Mouse (Mus musculus) kidney, adult 2 months (tissue): ENCODE data around the gene Lor.

Experiments
- CTCF ChIP-seq: fragments of 200-500 bp; conservative IDR thresholded peaks from 2 replicates; pipeline ENCODE4 v1.5.1; 2011; ENCODE audit warnings: low read depth, mild to moderate bottlenecking, control low read depth, low read length, moderate library complexity, mixed read lengths; ENCODE audit not compliant: insufficient read depth, insufficient read length
- POLR2A ChIP-seq: fragments of 200-500 bp; IDR thresholded peaks from one replicate; pipeline ENCODE4 v1.6.1; 2011; ENCODE audit warnings: low read depth, low read length, control low read depth

DNA sequence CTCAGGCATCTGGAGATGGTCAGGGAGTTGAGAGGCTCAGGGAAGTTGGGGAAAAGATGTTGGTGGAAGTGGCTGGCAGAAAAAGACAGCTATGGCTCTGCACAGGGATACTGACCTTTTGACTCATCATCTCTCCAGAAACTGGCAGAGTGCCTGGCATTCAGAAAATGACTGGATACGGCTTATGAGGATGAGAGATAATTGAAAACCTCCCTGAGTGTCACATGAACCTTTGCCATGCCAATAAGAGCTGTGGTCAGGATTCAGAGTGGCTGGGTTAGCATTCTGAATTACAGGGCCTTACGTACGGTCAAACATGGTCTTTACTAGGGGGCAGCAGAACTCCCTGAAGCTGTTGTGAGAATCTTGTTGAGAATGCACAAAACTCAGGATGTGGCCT lies 38.0 kb upstream of the Lor start:
- no peak for TF ChIP-seq POLR2A
- TF ChIP-seq CTCF: no peak
